Mouse (Mus musculus): ENCODE data around the gene Wscd2. TPM values are rescaled to one million over a fixed set of nuclear protein-coding genes. Genes with fewer than 3 reads are reported as not detected.

The Wscd2 gene
- polyA plus RNA-seq, 1 experiment from 2014 or later = 11.3 TPM

- Histone ChIP-seq H3K4me2 (ENCODE audit: low read length) (no peak overlapping the region), H3K27ac (ENCODE audit: low read length) (no peak overlapping the region), H3K27me3 (replicated peaks; ENCODE audit: control insufficient read depth, insufficient read depth, low read length) (peaks cover 3% of the 10 kb centered on the region), H3K4me1 (replicated peaks; ENCODE audit: control insufficient read depth, insufficient read depth, low read length) (peaks cover 7% of the 10 kb centered on the region), H3K36me3 (ENCODE audit: control insufficient read depth, insufficient read depth) (no peaks in the 10 kb centered on the region), H3K9ac (replicated peaks; ENCODE audit: low read depth, low read length) (no peak overlapping the region), H3K9me3 (ENCODE audit: control insufficient read depth, low read length) (no peaks in the 10 kb centered on the region), H3K4me3 (replicated peaks; ENCODE audit: low read length) (no peak overlapping the region)
- 63% methylated on average over 15 of the region's 15 CpGs for WGBS
- ATAC-seq = no peak
These were observed 64.0 kb downstream of the Wscd2 start for GRCm38 (mm10) chr5:113554095-113554494.

- Histone ChIP-seq H3K36me3 (ENCODE audit: control insufficient read depth, insufficient read depth) (no peaks in the 10 kb centered on the region), H3K4me3 (replicated peaks; ENCODE audit: low read length) (no peak overlapping the region), H3K27ac (ENCODE audit: low read length) (no peak overlapping the region), H3K4me1 (replicated peaks; ENCODE audit: control insufficient read depth, insufficient read depth, low read length) (peaks cover 7% of the 10 kb centered on the region), H3K4me2 (ENCODE audit: low read length) (no peak overlapping the region), H3K27me3 (replicated peaks; ENCODE audit: control insufficient read depth, insufficient read depth, low read length) (peaks cover 3% of the 10 kb centered on the region), H3K9ac (replicated peaks; ENCODE audit: low read depth, low read length) (no peak overlapping the region), H3K9me3 (ENCODE audit: control insufficient read depth, low read length) (no peaks in the 10 kb centered on the region)
- 83% methylated on average over 2 of the region's 2 CpGs for WGBS
- ATAC-seq = no peak
These were observed 64.4 kb downstream of the Wscd2 start for GRCm38 (mm10) chr5:113554571-113554970.

- Histone ChIP-seq H3K4me2 (ENCODE audit: low read length) (no peak overlapping the region), H3K9ac (replicated peaks; ENCODE audit: low read depth, low read length) (no peak overlapping the region), H3K4me1 (replicated peaks; ENCODE audit: control insufficient read depth, insufficient read depth, low read length) (peaks cover 7% of the 10 kb centered on the region), H3K4me3 (replicated peaks; ENCODE audit: low read length) (no peak overlapping the region), H3K27ac (ENCODE audit: low read length) (no peak overlapping the region), H3K36me3 (ENCODE audit: control insufficient read depth, insufficient read depth) (no peaks in the 10 kb centered on the region), H3K9me3 (ENCODE audit: control insufficient read depth, low read length) (no peaks in the 10 kb centered on the region), H3K27me3 (replicated peaks; ENCODE audit: control insufficient read depth, insufficient read depth, low read length) (peaks cover 3% of the 10 kb centered on the region)
- 55% methylated on average over 2 of the region's 2 CpGs for WGBS
- ATAC-seq = no peak
These were observed 65.6 kb downstream of the Wscd2 start for GRCm38 (mm10) chr5:113555684-113556083.

GRCm38 (mm10) chr5:113558065-113558464, 67.9 kb downstream of the Wscd2 start:
- ATAC-seq = no peak

GRCm38 (mm10) chr5:113559627-113560026, 69.5 kb downstream of the Wscd2 start:
- Histone ChIP-seq H3K9ac (replicated peaks; ENCODE audit: low read depth, low read length) (no peak overlapping the region), H3K4me2 (ENCODE audit: low read length) (no peak overlapping the region), H3K9me3 (ENCODE audit: control insufficient read depth, low read length) (no peaks in the 10 kb centered on the region), H3K27me3 (replicated peaks; ENCODE audit: control insufficient read depth, insufficient read depth, low read length) (no peaks in the 10 kb centered on the region), H3K4me3 (replicated peaks; ENCODE audit: low read length) (no peak overlapping the region), H3K27ac (ENCODE audit: low read length) (no peak overlapping the region), H3K36me3 (ENCODE audit: control insufficient read depth, insufficient read depth) (no peaks in the 10 kb centered on the region), H3K4me1 (replicated peaks; ENCODE audit: control insufficient read depth, insufficient read depth, low read length) (no peaks in the 10 kb centered on the region)
- ATAC-seq = no peak
- WGBS = 72% methylated on average over 5 of the region's 5 CpGs

More at GRCm38 (mm10) chr5:113558065-113558464, 67.9 kb downstream of the Wscd2 start:
- no peaks in the 10 kb centered on the region for H3K9me3 ChIP-seq (ENCODE audit: control insufficient read depth, low read length)
- WGBS = 90% methylated on average over 8 of the region's 8 CpGs
- H3K4me2 ChIP-seq (ENCODE audit: low read length) = no peak overlapping the region
- no peak overlapping the region for H3K27ac ChIP-seq (ENCODE audit: low read length)
- no peak overlapping the region for H3K4me3 ChIP-seq (replicated peaks; ENCODE audit: low read length)
- no peaks in the 10 kb centered on the region for H3K36me3 ChIP-seq (ENCODE audit: control insufficient read depth, insufficient read depth)
- H3K9ac ChIP-seq (replicated peaks; ENCODE audit: low read depth, low read length) = no peak overlapping the region
- H3K4me1 ChIP-seq (replicated peaks; ENCODE audit: control insufficient read depth, insufficient read depth, low read length) = peaks cover 6% of the 10 kb centered on the region
- H3K27me3 ChIP-seq (replicated peaks; ENCODE audit: control insufficient read depth, insufficient read depth, low read length) = no peaks in the 10 kb centered on the region

- Histone ChIP-seq H3K4me3 (replicated peaks; ENCODE audit: low read length) (no peak overlapping the region), H3K9ac (replicated peaks; ENCODE audit: low read depth, low read length) (no peak overlapping the region), H3K4me1 (replicated peaks; ENCODE audit: control insufficient read depth, insufficient read depth, low read length) (no peaks in the 10 kb centered on the region), H3K27me3 (replicated peaks; ENCODE audit: control insufficient read depth, insufficient read depth, low read length) (no peaks in the 10 kb centered on the region), H3K36me3 (ENCODE audit: control insufficient read depth, insufficient read depth) (no peaks in the 10 kb centered on the region), H3K4me2 (ENCODE audit: low read length) (no peak overlapping the region), H3K27ac (ENCODE audit: low read length) (no peak overlapping the region), H3K9me3 (ENCODE audit: control insufficient read depth, low read length) (no peaks in the 10 kb centered on the region)
- 26% methylated on average over 4 of the region's 4 CpGs for WGBS
- no peak for ATAC-seq
These were observed 74.3 kb downstream of the Wscd2 start for GRCm38 (mm10) chr5:113564463-113564862.

- Histone ChIP-seq H3K4me1 (replicated peaks; ENCODE audit: control insufficient read depth, insufficient read depth, low read length) (no peaks in the 10 kb centered on the region), H3K36me3 (ENCODE audit: control insufficient read depth, insufficient read depth) (no peaks in the 10 kb centered on the region), H3K27me3 (replicated peaks; ENCODE audit: control insufficient read depth, insufficient read depth, low read length) (no peaks in the 10 kb centered on the region), H3K4me2 (ENCODE audit: low read length) (no peak overlapping the region), H3K4me3 (replicated peaks; ENCODE audit: low read length) (no peak overlapping the region), H3K9ac (replicated peaks; ENCODE audit: low read depth, low read length) (no peak overlapping the region), H3K9me3 (ENCODE audit: control insufficient read depth, low read length) (no peaks in the 10 kb centered on the region), H3K27ac (ENCODE audit: low read length) (no peak overlapping the region)
- 72% methylated on average over 10 of the region's 10 CpGs for WGBS
- no peak for ATAC-seq
These were observed 75.1 kb downstream of the Wscd2 start for GRCm38 (mm10) chr5:113565101-113565854.

- H3K36me3 ChIP-seq (ENCODE audit: control insufficient read depth, insufficient read depth) = no peaks in the 10 kb centered on the region
- no peak for ATAC-seq
- no peak overlapping the region for H3K4me2 ChIP-seq (ENCODE audit: low read length)
- WGBS = 72% methylated on average over 12 of the region's 12 CpGs
- H3K4me3 ChIP-seq (replicated peaks; ENCODE audit: low read length) = no peak overlapping the region
- no peak overlapping the region for H3K9ac ChIP-seq (replicated peaks; ENCODE audit: low read depth, low read length)
- no peak overlapping the region for H3K27ac ChIP-seq (ENCODE audit: low read length)
- H3K4me1 ChIP-seq (replicated peaks; ENCODE audit: control insufficient read depth, insufficient read depth, low read length) = no peaks in the 10 kb centered on the region
- H3K27me3 ChIP-seq (replicated peaks; ENCODE audit: control insufficient read depth, insufficient read depth, low read length) = no peaks in the 10 kb centered on the region
- no peaks in the 10 kb centered on the region for H3K9me3 ChIP-seq (ENCODE audit: control insufficient read depth, low read length)
These were observed 75.7 kb downstream of the Wscd2 start for GRCm38 (mm10) chr5:113565858-113566257.

- no peak overlapping the region for H3K4me2 ChIP-seq (ENCODE audit: low read length)
- H3K27ac ChIP-seq (ENCODE audit: low read length) = no peak overlapping the region
- 54% methylated on average over 7 of the region's 7 CpGs for WGBS
- no peaks in the 10 kb centered on the region for H3K27me3 ChIP-seq (replicated peaks; ENCODE audit: control insufficient read depth, insufficient read depth, low read length)
- H3K4me1 ChIP-seq (replicated peaks; ENCODE audit: control insufficient read depth, insufficient read depth, low read length) = no peaks in the 10 kb centered on the region
- H3K9me3 ChIP-seq (ENCODE audit: control insufficient read depth, low read length) = no peaks in the 10 kb centered on the region
- ATAC-seq = no peak
- H3K4me3 ChIP-seq (replicated peaks; ENCODE audit: low read length) = no peak overlapping the region
- no peaks in the 10 kb centered on the region for H3K36me3 ChIP-seq (ENCODE audit: control insufficient read depth, insufficient read depth)
- H3K9ac ChIP-seq (replicated peaks; ENCODE audit: low read depth, low read length) = no peak overlapping the region
These were observed 80.1 kb downstream of the Wscd2 start for GRCm38 (mm10) chr5:113570056-113570717.

Data from forebrain, embryonic 16.5 days (tissue).